8 mouse cellular contexts compared by ENCODE assay signal in genomic region chr15:77928091-77928490, GRCm38 (mm10). TPM values are rescaled to one million over a fixed set of nuclear protein-coding genes. Genes with fewer than 3 reads are reported as not detected.
A peak's percentile ranks its signal among the peaks of the same experiment; 100 is the strongest.
DNase-seq lines count a peak whose midpoint lies in the region; ATAC-seq lines count a peak whose summit lies in the region.

No protein-coding gene starts in this region.

- H3K9ac ChIP-seq in heart, embryonic 15.5 days, result peak overlapping the region; percentile 83
- peak overlapping the region; percentile 80 for H3K9ac ChIP-seq in midbrain, embryonic 11.5 days (ENCODE audit: low read length)

- H3K4me2 ChIP-seq in heart, embryonic 15.5 days, result peak overlapping the region; percentile 85
- H3K4me2 ChIP-seq in midbrain, embryonic 11.5 days, result peak overlapping the region; percentile 85

- no peaks in the 10 kb centered on the region for H3K9me3 ChIP-seq in heart, embryonic 15.5 days (replicated peaks)
- H3K9me3 ChIP-seq in hindbrain, embryonic 10.5 days, result no peaks in the 10 kb centered on the region
- no peaks in the 10 kb centered on the region for H3K9me3 ChIP-seq in midbrain, embryonic 11.5 days (ENCODE audit: control insufficient read depth, low read length)

- intact Hi-C loops in heart, postnatal 14 days (cut with DNase I), result no loop called here

- no peak for ATAC-seq in heart, embryonic 15.5 days (replicated peaks; ENCODE audit: insufficient number of reproducible peaks, insufficient read depth, low FRiP score, low read depth)
- no peak for ATAC-seq in midbrain, embryonic 11.5 days (ENCODE audit: low FRiP score)

- 20% methylated on average over 4 of the region's 4 CpGs for WGBS in heart, embryonic 15.5 days
- 30% methylated on average over 4 of the region's 4 CpGs for WGBS in hindbrain, embryonic 10.5 days
- 24% methylated on average over 4 of the region's 4 CpGs for WGBS in midbrain, embryonic 11.5 days

- H3K4me1 ChIP-seq in heart, embryonic 15.5 days (replicated peaks), result peaks cover 21% of the 10 kb centered on the region
- H3K4me1 ChIP-seq in hindbrain, embryonic 10.5 days (replicated peaks), result peaks cover 26% of the 10 kb centered on the region
- peaks cover 11% of the 10 kb centered on the region; the same call in 1 of the 2 replicates for H3K4me1 ChIP-seq in midbrain, embryonic 11.5 days (ENCODE audit: control insufficient read depth, insufficient read depth, low read length)

- H3K27me3 ChIP-seq in heart, embryonic 15.5 days, result no peaks in the 10 kb centered on the region
- no peaks in the 10 kb centered on the region for H3K27me3 ChIP-seq in hindbrain, embryonic 10.5 days (ENCODE audit: insufficient read depth, poor library complexity, severe bottlenecking)
- H3K27me3 ChIP-seq in midbrain, embryonic 11.5 days (ENCODE audit: control insufficient read depth, insufficient read depth, low read length), result no peaks in the 10 kb centered on the region

- H3K36me3 ChIP-seq in heart, embryonic 15.5 days, result peaks cover 35% of the 10 kb centered on the region; the same call in 1 of the 2 replicates
- H3K36me3 ChIP-seq in hindbrain, embryonic 10.5 days, result peaks cover 44% of the 10 kb centered on the region
- H3K36me3 ChIP-seq in midbrain, embryonic 11.5 days (ENCODE audit: control insufficient read depth, insufficient read depth, low read length), result peaks cover 3% of the 10 kb centered on the region; the same call in 1 of the 2 replicates

- peak overlapping the region; percentile 88 for H3K4me3 ChIP-seq in heart, embryonic 15.5 days
- H3K4me3 ChIP-seq in hindbrain, embryonic 10.5 days, result peak overlapping the region; percentile 68
- peak overlapping the region; percentile 75 for H3K4me3 ChIP-seq in midbrain, embryonic 11.5 days (ENCODE audit: low read depth, low read length)

- H3K27ac ChIP-seq in heart, embryonic 15.5 days, result peak overlapping the region; percentile 99
- H3K27ac ChIP-seq in hindbrain, embryonic 10.5 days, result peak overlapping the region; percentile 89
- H3K27ac ChIP-seq in midbrain, embryonic 11.5 days (ENCODE audit: low read depth, low read length), result no peak overlapping the region

- DNase-seq in heart, postnatal 14 days, result no peak
- DNase-seq in NIH3T3 (ENCODE audit: low read depth), result peak; percentile 13
- DNase-seq in hindbrain, embryonic 10.5 days (ENCODE audit: low spot score), result no peak
- no peak for DNase-seq in midbrain, embryonic 11.5 days (ENCODE audit: low spot score, missing footprints)
- no peak for DNase-seq in layer of hippocampus, adult 11-12 months (ENCODE audit: low spot score)
- no peak for DNase-seq in left cerebral cortex, adult 18-20 months (ENCODE audit: low spot score in 2 of 2)
- DNase-seq in urinary bladder, postnatal 25 days (ENCODE audit: low spot score), result no peak

RNA-seq across cellular contexts. Expression of gene Txn2, which starts 0.7 kb away (rescaled TPM):
- polyA plus RNA-seq in heart, embryonic 15.5 days (2015; fragmentation: Nextera tagmentation; extraction: Ambion mirVana), result 251 and 280 TPM in 2 replicates
- 100 to 1,000 TPM; 234 to 248 TPM for total RNA-seq in heart, postnatal 14 days (2021)
- 286 and 294 TPM in 2 replicates for polyA plus RNA-seq in hindbrain, embryonic 10.5 days (2016; fragmentation: Nextera tagmentation; extraction: Ambion mirVana)
- polyA plus RNA-seq in midbrain, embryonic 11.5 days (2014; fragmentation: Nextera tagmentation; extraction: Ambion mirVana), result 242 and 255 TPM in 2 replicates
- 100 to 1,000 TPM; 145 TPM for total RNA-seq in left cerebral cortex, adult 18-20 months (2021)

RNA-seq across cellular contexts. Expression of gene Foxred2, which starts 28.4 kb away (rescaled TPM):
- 0.48 and 1.2 TPM in 2 replicates for polyA plus RNA-seq in heart, embryonic 15.5 days (2015; fragmentation: Nextera tagmentation; extraction: Ambion mirVana)
- total RNA-seq in heart, postnatal 14 days (2021), result under 1 TPM; 0.41 to 0.59 TPM
- polyA plus RNA-seq in hindbrain, embryonic 10.5 days (2016; fragmentation: Nextera tagmentation; extraction: Ambion mirVana), result 5.5 and 5.9 TPM in 2 replicates
- polyA plus RNA-seq in midbrain, embryonic 11.5 days (2014; fragmentation: Nextera tagmentation; extraction: Ambion mirVana), result 5.0 and 6.1 TPM in 2 replicates
- total RNA-seq in left cerebral cortex, adult 18-20 months (2021), result 10 to 100 TPM; 10.6 to 14.0 TPM

RNA-seq across cellular contexts. Expression of gene Eif3d, which starts 42.5 kb away (rescaled TPM):
- 108 and 130 TPM in 2 replicates for polyA plus RNA-seq in heart, embryonic 15.5 days (2015; fragmentation: Nextera tagmentation; extraction: Ambion mirVana)
- total RNA-seq in heart, postnatal 14 days (2021), result 10 to 100 TPM; 72.3 to 75.6 TPM
- 241 and 255 TPM in 2 replicates for polyA plus RNA-seq in hindbrain, embryonic 10.5 days (2016; fragmentation: Nextera tagmentation; extraction: Ambion mirVana)
- polyA plus RNA-seq in midbrain, embryonic 11.5 days (2014; fragmentation: Nextera tagmentation; extraction: Ambion mirVana), result 256 and 259 TPM in 2 replicates
- 100 to 1,000 TPM; 101 to 102 TPM for total RNA-seq in left cerebral cortex, adult 18-20 months (2021)
